Mouse (Mus musculus) stomach, postnatal 0 days (tissue): ENCODE measurements around the gene Heatr6.

Experiments used
- CTCF ChIP-seq: IDR thresholded peaks from 2 replicates; pipeline ENCODE4 v1.5.1; 2016; ENCODE audit warnings: antibody characterized with exemption, low read depth, mild to moderate bottlenecking, moderate library complexity
- EP300 ChIP-seq: optimal IDR thresholded peaks from 2 replicates; pipeline ENCODE3; 2016; ENCODE audit warnings: antibody characterized with exemption

- TF ChIP-seq CTCF (no peak), EP300 (no peak)
Observed at GRCm38 (mm10) chr11:83712671-83713070, 40.8 kb upstream of the Heatr6 start.
